Mouse (Mus musculus) stomach, embryonic 16.5 days (tissue): Measurements from ENCODE around the gene Wnt3a. TPM values are rescaled to one million over a fixed set of nuclear protein-coding genes. Genes with fewer than 3 reads are reported as not detected.

Experiments used
- ATAC-seq: fragments of 200-750 bp; cut with Nextera tagmentation; 2 replicates; pipeline ENCODE4 v1.8.0; 2017; ENCODE audit warnings: moderate number of reproducible peaks, moderate TSS enrichment; ENCODE audit not compliant: insufficient read depth, low FRiP score
- H3K27ac ChIP-seq: fragments of 300-500 bp; sonication (generic); 2 replicates; pipeline ENCODE4 v1.5.1; 2014; ENCODE audit warnings: low read length
- H3K27me3 ChIP-seq: fragments of 300-500 bp; sonication (generic); 2 replicates; pipeline ENCODE4 v1.6.1; 2014; ENCODE audit warnings: low read length, control low read depth, mixed read lengths; ENCODE audit not compliant: control insufficient read depth, insufficient read depth
- H3K36me3 ChIP-seq: fragments of 300-500 bp; sonication (generic); 2 replicates; pipeline ENCODE4 v1.6.1; 2014; ENCODE audit warnings: low read length; ENCODE audit not compliant: control insufficient read depth, insufficient read depth
- H3K4me1 ChIP-seq: fragments of 300-500 bp; sonication (generic); 2 replicates; pipeline ENCODE4 v1.6.1; 2014; ENCODE audit warnings: low read length, control low read depth, mixed read lengths; ENCODE audit not compliant: control insufficient read depth, insufficient read depth
- H3K4me2 ChIP-seq: fragments of 300-500 bp; sonication (generic); 2 replicates; pipeline ENCODE4 v1.6.1; 2014; ENCODE audit warnings: low read depth, low read length, mixed read lengths
- H3K4me3 ChIP-seq: fragments of 300-500 bp; sonication (generic); replicated peaks from 2 replicates; pipeline ENCODE4 v1.5.1; 2014; ENCODE audit warnings: mild to moderate bottlenecking, low read length
- H3K9ac ChIP-seq: fragments of 300-500 bp; sonication (generic); 2 replicates; pipeline ENCODE4 v1.6.1; 2014; ENCODE audit warnings: low read length
- H3K9me3 ChIP-seq: fragments of 300-500 bp; sonication (generic); replicated peaks from 2 replicates; pipeline ENCODE4 v1.6.1; 2016; ENCODE audit warnings: low read length, control low read depth; ENCODE audit not compliant: control insufficient read depth
- whole genome bisulfite sequencing: fragments of 180-500 bp; shearing (Covaris S2); extraction: QIAGEN DNeasy Blood & Tissue Kit; methylation state at CpG from one replicate; pipeline ENCODE4 v1.1.7; 2014; 5-methylcytosine and 5-hydroxymethylcytosine counted together
- polyA plus RNA-seq: library from polyadenylated mRNA; unstranded; fragments of >200 nt; fragmentation: Nextera tagmentation; extraction: Ambion mirVana; gene quantifications from 2 replicates; pipeline ENCODE4 v1.2.1, GENCODE M21; 2015

Wnt3a gene
- polyA plus RNA-seq, 1 experiment from 2014 or later = 0.23 TPM

DNA sequence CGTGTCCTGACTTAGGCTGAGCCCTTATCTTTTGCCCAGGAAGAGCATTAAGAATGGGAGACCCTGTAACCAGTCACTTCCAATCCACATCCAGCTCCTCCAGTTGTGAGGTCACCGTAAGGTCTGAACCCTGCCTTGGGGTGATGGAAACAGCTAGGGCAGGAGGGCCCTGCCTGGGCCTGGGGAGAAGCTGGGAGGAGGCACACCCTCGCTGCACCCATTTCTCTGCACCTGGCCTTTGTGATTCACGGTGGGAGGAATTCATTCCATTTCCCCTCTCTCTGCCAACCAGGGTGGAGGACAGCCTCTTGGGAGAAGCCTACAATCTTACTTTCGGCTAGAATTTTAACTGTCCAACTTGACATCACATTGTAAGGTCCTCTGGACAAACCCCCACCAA is 8.4 kb downstream of the Wnt3a start:
- Histone ChIP-seq H3K4me1 (no peaks in the 10 kb centered on the region), H3K36me3 (no peaks in the 10 kb centered on the region), H3K27ac (no peak overlapping the region; the same call in 1 of the 2 replicates), H3K9ac (no peak overlapping the region), H3K4me3 (no peak overlapping the region), H3K4me2 (no peak overlapping the region), H3K27me3 (peaks cover 18% of the 10 kb centered on the region), H3K9me3 (no peaks in the 10 kb centered on the region)
- 51% methylated on average over 5 of the region's 5 CpGs for WGBS
- no peak for ATAC-seq

DNA sequence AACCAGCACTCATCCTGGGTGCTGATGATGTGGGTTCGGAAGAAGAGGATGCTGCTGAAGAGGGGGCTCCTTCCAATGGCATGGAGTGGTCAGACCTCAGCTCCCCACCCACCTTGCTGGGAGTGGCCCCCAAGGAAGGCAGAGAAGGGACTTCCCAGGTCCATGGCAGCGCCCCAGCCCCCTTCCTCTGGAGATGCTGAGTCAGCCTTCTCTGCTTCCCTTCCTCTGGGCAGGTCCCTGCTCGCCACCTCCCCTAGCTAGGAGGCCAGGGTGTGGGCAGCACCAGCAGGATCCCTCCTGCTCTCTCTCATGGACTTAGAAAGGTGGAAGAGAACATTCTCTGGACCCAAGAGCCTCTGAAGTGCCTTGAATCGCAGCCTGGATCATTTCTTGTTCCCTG is 12.5 kb downstream of the Wnt3a start:
- Histone ChIP-seq H3K36me3 (no peaks in the 10 kb centered on the region), H3K4me3 (no peak overlapping the region), H3K4me1 (no peaks in the 10 kb centered on the region), H3K9ac (no peak overlapping the region), H3K27me3 (0 out of 2 replicates have a peak, but pooled peaks cover 4% of the 10 kb centered on the region), H3K4me2 (no peak overlapping the region), H3K27ac (no peak overlapping the region), H3K9me3 (no peaks in the 10 kb centered on the region)
- 61% methylated on average over 4 of the region's 4 CpGs for WGBS
- no peak for ATAC-seq

DNA sequence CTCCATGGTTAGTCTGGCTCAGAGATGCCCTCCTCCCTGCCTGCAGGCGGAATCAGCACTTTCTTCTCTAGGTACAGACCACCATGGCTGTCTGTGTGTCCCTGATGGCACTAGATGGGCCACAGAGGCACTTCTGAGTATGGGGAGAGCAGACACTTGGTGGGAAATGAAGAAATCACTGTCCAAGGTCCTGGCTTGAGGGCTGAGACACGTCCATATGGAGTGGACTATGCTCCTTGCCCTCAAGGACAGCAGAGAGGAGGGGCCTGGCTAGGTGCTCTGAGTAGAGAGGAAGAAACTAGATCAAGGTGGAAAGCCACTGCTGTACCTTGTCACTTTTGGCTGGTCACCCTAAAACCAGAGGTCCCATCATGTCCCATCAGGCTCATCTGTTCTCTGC is 13.7 kb downstream of the Wnt3a start:
- Histone ChIP-seq H3K4me1 (no peaks in the 10 kb centered on the region), H3K9ac (no peak overlapping the region), H3K27ac (no peak overlapping the region), H3K4me2 (no peak overlapping the region), H3K27me3 (0 out of 2 replicates have a peak, but pooled peaks cover 4% of the 10 kb centered on the region), H3K36me3 (no peaks in the 10 kb centered on the region), H3K4me3 (no peak overlapping the region), H3K9me3 (no peaks in the 10 kb centered on the region)
- ATAC-seq = no peak
- WGBS = 26% methylated on average over 2 of the region's 2 CpGs

DNA sequence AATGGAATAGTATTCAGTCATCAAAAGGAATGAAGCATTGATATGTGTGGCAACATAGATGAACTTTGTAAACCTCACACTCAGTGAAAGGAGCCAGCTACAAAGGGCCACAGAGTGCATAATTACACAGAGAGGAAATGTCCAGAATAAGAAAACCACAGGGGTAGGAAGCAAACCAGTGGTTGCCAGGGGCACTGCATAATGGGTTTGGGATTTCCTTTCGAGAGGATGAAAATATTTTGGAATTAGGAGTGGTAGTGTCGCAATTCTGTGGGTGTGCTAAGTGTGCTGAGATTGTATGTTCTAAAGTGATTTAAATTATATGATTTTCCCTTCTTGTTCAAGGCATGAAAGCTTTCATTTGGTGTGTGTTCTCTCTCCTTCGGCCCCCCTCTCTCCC is 16.4 kb downstream of the Wnt3a start:
- ATAC-seq = no peak
- H3K27ac ChIP-seq = no peak overlapping the region
- WGBS = 76% methylated on average over 3 of the region's 3 CpGs
- H3K9ac ChIP-seq = no peak overlapping the region
- no peak overlapping the region for H3K4me3 ChIP-seq
- no peak overlapping the region for H3K4me2 ChIP-seq
- no peaks in the 10 kb centered on the region for H3K27me3 ChIP-seq
- H3K4me1 ChIP-seq = no peaks in the 10 kb centered on the region
- H3K9me3 ChIP-seq = no peaks in the 10 kb centered on the region
- H3K36me3 ChIP-seq = no peaks in the 10 kb centered on the region

DNA sequence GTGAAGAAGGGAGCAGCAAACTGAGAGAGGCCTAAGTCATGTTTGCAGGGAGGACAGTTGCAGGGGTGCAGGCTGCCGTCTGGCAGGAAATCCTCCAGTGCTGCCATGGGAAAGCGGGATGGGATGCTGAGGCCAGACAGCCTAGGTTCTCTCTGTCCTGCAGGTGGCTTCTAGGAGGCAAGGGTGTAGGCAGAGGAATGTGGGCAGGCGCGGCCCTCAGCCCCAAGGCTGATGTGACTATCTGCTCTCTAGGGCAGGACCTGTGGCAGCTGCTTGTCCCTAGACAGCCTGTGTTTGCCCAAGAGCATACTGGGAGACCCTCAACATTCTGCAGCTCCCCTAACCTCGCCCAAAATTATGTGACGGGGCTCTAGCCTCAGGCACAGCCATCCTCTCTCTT is 23.8 kb downstream of the Wnt3a start:
- no peak overlapping the region for H3K27ac ChIP-seq
- ATAC-seq = no peak
- no peaks in the 10 kb centered on the region for H3K9me3 ChIP-seq
- peaks cover 13% of the 10 kb centered on the region for H3K27me3 ChIP-seq
- WGBS = 20% methylated on average over 6 of the region's 6 CpGs
- no peak overlapping the region for H3K4me3 ChIP-seq
- no peaks in the 10 kb centered on the region for H3K36me3 ChIP-seq
- H3K4me1 ChIP-seq = peaks cover 3% of the 10 kb centered on the region
- H3K4me2 ChIP-seq = no peak overlapping the region
- no peak overlapping the region for H3K9ac ChIP-seq

DNA sequence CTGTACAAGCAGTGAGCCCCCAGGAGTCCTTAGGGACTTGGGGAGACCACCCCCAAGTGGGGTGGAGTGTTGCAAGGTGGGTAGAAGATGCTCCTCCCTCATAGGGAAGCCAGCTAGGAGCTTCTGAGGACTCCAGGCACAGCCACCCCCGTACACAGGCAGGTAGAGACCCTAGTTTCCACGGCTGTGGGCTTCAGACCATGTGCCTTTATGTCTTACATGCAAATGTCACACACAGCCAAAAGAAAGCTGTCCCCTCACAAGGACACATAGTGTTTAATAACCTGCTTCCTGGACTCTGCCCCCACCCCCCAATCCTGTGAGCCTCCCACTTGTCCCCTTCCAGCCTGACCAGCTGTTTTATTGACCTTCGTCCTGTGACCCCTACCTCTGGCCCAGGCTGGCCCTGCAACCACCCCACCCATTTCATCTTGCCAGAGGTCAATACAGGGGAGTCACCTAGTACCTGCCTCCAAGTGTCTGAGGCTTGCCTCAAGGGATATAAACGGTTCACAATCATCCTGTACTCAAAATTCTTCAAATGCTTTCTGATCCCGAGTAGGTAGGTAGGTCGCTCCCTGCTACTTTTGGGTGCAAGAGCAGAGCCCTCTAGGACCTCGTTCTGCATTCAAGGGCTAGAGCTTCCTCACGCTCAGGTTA is 25.3 kb downstream of the Wnt3a start:
- 63% methylated on average over 8 of the region's 8 CpGs for WGBS
- no peak for ATAC-seq
- Histone ChIP-seq H3K36me3 (no peaks in the 10 kb centered on the region), H3K4me1 (peaks cover 8% of the 10 kb centered on the region), H3K27me3 (peaks cover 13% of the 10 kb centered on the region), H3K4me3 (no peak overlapping the region), H3K4me2 (no peak overlapping the region), H3K9ac (no peak overlapping the region), H3K9me3 (no peaks in the 10 kb centered on the region), H3K27ac (no peak overlapping the region)

DNA sequence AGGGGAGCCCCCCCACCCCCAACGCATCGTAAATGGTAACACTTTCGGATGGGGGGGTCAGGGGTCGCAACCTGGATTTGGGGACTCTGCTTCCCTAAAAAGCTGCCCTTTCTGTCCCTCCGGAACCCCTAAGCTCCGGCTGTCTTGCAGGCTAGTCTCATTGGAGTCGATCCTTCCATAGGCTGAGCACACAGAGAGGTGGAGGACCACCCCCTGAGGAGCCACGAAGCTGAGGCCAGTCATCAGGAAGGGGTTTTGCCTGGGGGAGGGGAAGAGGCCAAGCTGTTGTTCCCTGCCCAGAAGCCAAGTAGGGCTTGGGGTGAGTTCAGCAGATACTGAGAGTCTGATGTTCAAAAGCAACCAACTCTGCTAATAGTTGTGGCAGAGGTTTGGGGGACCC is 26.0 kb downstream of the Wnt3a start:
- Histone ChIP-seq H3K4me2 (peak overlapping the region; percentile 79), H3K27ac (no peak overlapping the region), H3K36me3 (no peaks in the 10 kb centered on the region), H3K9ac (peak overlapping the region; percentile 66), H3K4me3 (peak overlapping the region; percentile 55), H3K27me3 (peaks cover 13% of the 10 kb centered on the region), H3K9me3 (no peaks in the 10 kb centered on the region), H3K4me1 (peaks cover 8% of the 10 kb centered on the region)
- 12% methylated on average over 8 of the region's 8 CpGs for WGBS
- ATAC-seq = no peak

DNA sequence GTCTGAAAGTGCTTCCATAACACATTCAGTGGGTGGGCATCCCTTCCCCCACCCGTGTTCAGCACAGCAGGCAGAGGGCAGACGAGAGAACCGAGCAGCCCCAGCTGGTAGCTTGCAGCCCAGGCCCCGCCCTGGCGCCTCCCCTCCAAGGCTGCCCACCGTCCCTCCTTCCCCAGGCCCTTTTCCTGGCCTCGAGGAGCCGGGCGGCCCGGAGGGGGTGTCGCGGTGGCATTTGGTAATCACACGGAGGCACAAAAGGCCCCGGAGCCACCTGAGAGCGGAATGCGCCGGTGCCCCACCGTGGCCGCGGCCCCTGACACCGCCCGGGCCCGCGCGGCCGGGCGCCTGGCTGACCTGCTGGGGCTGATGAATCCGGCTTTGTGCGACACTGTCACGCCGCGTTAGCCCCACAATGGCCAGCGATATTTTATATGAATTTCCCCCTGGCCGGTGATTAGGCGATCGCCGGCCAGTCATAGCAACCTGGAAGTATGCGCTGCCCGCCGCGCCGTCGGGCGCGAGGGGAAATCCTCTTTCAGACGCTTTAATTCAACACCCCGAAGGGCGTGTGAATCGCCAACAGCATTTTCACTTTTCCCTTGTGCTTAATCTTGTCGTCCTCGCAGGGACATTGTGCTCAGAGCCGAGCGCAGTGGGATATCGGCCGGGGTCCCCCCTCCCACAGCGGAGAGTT is 26.5 kb downstream of the Wnt3a start:
- peak overlapping the region; percentile 66 for H3K9ac ChIP-seq
- H3K4me2 ChIP-seq = peak overlapping the region; percentile 79
- peak overlapping the region; percentile 55 for H3K4me3 ChIP-seq
- no peak overlapping the region for H3K27ac ChIP-seq
- peaks cover 8% of the 10 kb centered on the region for H3K4me1 ChIP-seq
- H3K9me3 ChIP-seq = no peaks in the 10 kb centered on the region
- peaks cover 13% of the 10 kb centered on the region for H3K27me3 ChIP-seq
- peak; percentile 75; the same call in 1 of the 2 replicates for ATAC-seq
- no peaks in the 10 kb centered on the region for H3K36me3 ChIP-seq
- under 1% methylated on average over 56 of the region's 56 CpGs for WGBS

DNA sequence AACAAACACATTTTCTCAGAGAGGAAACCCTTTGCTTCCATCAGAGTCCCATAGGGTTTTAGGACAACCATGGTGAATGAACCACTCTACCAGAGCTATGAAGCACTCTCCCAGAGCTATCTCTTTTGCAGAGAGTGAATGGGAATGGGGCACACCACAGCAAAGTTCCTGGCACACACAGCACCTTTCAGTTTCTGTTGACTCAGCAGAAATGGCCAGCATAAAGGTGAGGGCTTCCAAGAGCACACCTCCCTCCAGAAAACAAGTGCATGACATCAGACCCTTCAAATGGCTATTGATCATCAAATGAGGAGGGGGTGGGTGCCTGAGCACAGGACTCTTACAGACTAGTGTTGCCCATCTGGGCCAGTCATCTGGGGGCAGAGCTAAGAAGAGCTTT is 28.2 kb downstream of the Wnt3a start:
- peaks cover 13% of the 10 kb centered on the region for H3K27me3 ChIP-seq
- ATAC-seq = no peak
- no peak overlapping the region for H3K27ac ChIP-seq
- no peaks in the 10 kb centered on the region for H3K36me3 ChIP-seq
- H3K4me1 ChIP-seq = peaks cover 8% of the 10 kb centered on the region
- no peak overlapping the region for H3K4me3 ChIP-seq
- H3K4me2 ChIP-seq = no peak overlapping the region
- H3K9me3 ChIP-seq = no peaks in the 10 kb centered on the region
- no peak overlapping the region for H3K9ac ChIP-seq
